Mouse (Mus musculus): Measurements from ENCODE around the gene Tmem191c.

- TF ChIP-seq POLR2A (IDR thresholded peaks at IDR 0.05; ENCODE audit: borderline replicate concordance, low read depth, low read length) (no peak), CTCF (IDR thresholded peaks at IDR 0.05; ENCODE audit: low read depth, low read length) (no peak)
Measured at GRCm38 (mm10) chr16:17252086-17252726, 23.7 kb upstream of the Tmem191c start.

Data from bone marrow macrophage, adult 2 months (primary cell).